Mouse (Mus musculus): ENCODE measurements around the gene Noc2l. TPM values are rescaled to one million over a fixed set of nuclear protein-coding genes. Genes with fewer than 3 reads are reported as not detected.

The Noc2l gene
- total RNA-seq, 2 experiments from 2014 or later = 18.4 to 31.5 TPM

GRCm38 (mm10) chr4:156213134-156213533, 22.7 kb upstream of the Noc2l start:
- no peak for ATAC-seq (replicated peaks; ENCODE audit: low FRiP score, poor library complexity, severe bottlenecking)

GRCm38 (mm10) chr4:156215649-156216048, 20.2 kb upstream of the Noc2l start, which contains the start of gene Perm1:
Perm1 (plus strand) TSS chr4:156215868.
- ATAC-seq (replicated peaks; ENCODE audit: low FRiP score, poor library complexity, severe bottlenecking) = no peak

GRCm38 (mm10) chr4:156216196-156216595, 19.6 kb upstream of the Noc2l start:
- no peak for ATAC-seq (replicated peaks; ENCODE audit: low FRiP score, poor library complexity, severe bottlenecking)

- ATAC-seq (replicated peaks; ENCODE audit: low FRiP score, poor library complexity, severe bottlenecking) = no peak
Observed at GRCm38 (mm10) chr4:156217022-156217669, 18.7 kb upstream of the Noc2l start.

- no peak for ATAC-seq (replicated peaks; ENCODE audit: low FRiP score, poor library complexity, severe bottlenecking)
Observed at GRCm38 (mm10) chr4:156217838-156218237, 18.0 kb upstream of the Noc2l start.

- no peak for ATAC-seq (replicated peaks; ENCODE audit: low FRiP score, poor library complexity, severe bottlenecking)
Observed at GRCm38 (mm10) chr4:156219936-156220335, 15.9 kb upstream of the Noc2l start.

GRCm38 (mm10) chr4:156224276-156224675, 11.5 kb upstream of the Noc2l start:
- ATAC-seq (replicated peaks; ENCODE audit: low FRiP score, poor library complexity, severe bottlenecking) = no peak

- peak; percentile 38; the same call in 1 of the 2 replicates for ATAC-seq (replicated peaks; ENCODE audit: low FRiP score, poor library complexity, severe bottlenecking)
Observed at GRCm38 (mm10) chr4:156227752-156228392, 7.9 kb upstream of the Noc2l start.

- peak; percentile 40; the same call in 1 of the 2 replicates for ATAC-seq (replicated peaks; ENCODE audit: low FRiP score, poor library complexity, severe bottlenecking)
Observed at GRCm38 (mm10) chr4:156228393-156229024, 7.3 kb upstream of the Noc2l start.

GRCm38 (mm10) chr4:156234021-156234501, 1.7 kb upstream of the Noc2l start:
- ATAC-seq (replicated peaks; ENCODE audit: low FRiP score, poor library complexity, severe bottlenecking) = 0 out of 2 replicates have a peak, but pooled peaks have one; percentile 5

- ATAC-seq (replicated peaks; ENCODE audit: low FRiP score, poor library complexity, severe bottlenecking) = peak; percentile 60
Observed at GRCm38 (mm10) chr4:156234701-156235213, 1.1 kb upstream of the Noc2l start, which contains the start of gene Plekhn1. Plekhn1 (minus strand) TSS chr4:156234857.

- ATAC-seq (replicated peaks; ENCODE audit: low FRiP score, poor library complexity, severe bottlenecking) = peak; percentile 52
Observed at GRCm38 (mm10) chr4:156235360-156235770, 445 bp upstream of the Noc2l start.

- ATAC-seq (replicated peaks; ENCODE audit: low FRiP score, poor library complexity, severe bottlenecking) = no peak
Observed at GRCm38 (mm10) chr4:156236651-156237447, 1.0 kb downstream of the Noc2l start.

GRCm38 (mm10) chr4:156249567-156249966, 13.8 kb downstream of the Noc2l start:
- no peak for ATAC-seq (replicated peaks; ENCODE audit: low FRiP score, poor library complexity, severe bottlenecking)

GRCm38 (mm10) chr4:156251081-156251480, 15.3 kb downstream of the Noc2l start:
- ATAC-seq (replicated peaks; ENCODE audit: low FRiP score, poor library complexity, severe bottlenecking) = no peak

- ATAC-seq (replicated peaks; ENCODE audit: low FRiP score, poor library complexity, severe bottlenecking) = peak; percentile 35
Observed at GRCm38 (mm10) chr4:156252140-156252539, 16.3 kb downstream of the Noc2l start.

GRCm38 (mm10) chr4:156252619-156253018, 16.8 kb downstream of the Noc2l start:
- ATAC-seq (replicated peaks; ENCODE audit: low FRiP score, poor library complexity, severe bottlenecking) = peak; percentile 8

GRCm38 (mm10) chr4:156253043-156253442, 17.2 kb downstream of the Noc2l start:
- ATAC-seq (replicated peaks; ENCODE audit: low FRiP score, poor library complexity, severe bottlenecking) = peak; percentile 80

- peak; percentile 70 for ATAC-seq (replicated peaks; ENCODE audit: low FRiP score, poor library complexity, severe bottlenecking)
Observed at GRCm38 (mm10) chr4:156254361-156255077, 18.7 kb downstream of the Noc2l start.
